Mouse (Mus musculus): ENCODE measurements at regions not wholly inside any gene's neighbourhood (a gene's known extent, or its start where the extent isn't known, plus 50 kb on each side); places are given as distances from the start of the nearest gene placed in this dataset.
"Not testable (repeated sequence)": the region's sequence is repeated elsewhere in the genome, so short reads cannot be mapped to it uniquely, and the experiment has no call there.

GRCm38 (mm10) chr11:25045339-25045738 is 967.5 kb downstream of the Bcl11a start:
- Histone ChIP-seq H3K27ac (ENCODE audit: low read length) (no peak overlapping the region), H3K4me2 (ENCODE audit: low read depth, low read length) (no peak overlapping the region), H3K9me3 (ENCODE audit: control insufficient read depth, low read length) (no peaks in the 10 kb centered on the region), H3K9ac (ENCODE audit: low read length) (no peak overlapping the region), H3K27me3 (ENCODE audit: control insufficient read depth, insufficient read depth, low read depth, low read length) (no peaks in the 10 kb centered on the region), H3K36me3 (ENCODE audit: control insufficient read depth, insufficient read depth, low read length) (no peaks in the 10 kb centered on the region), H3K4me3 (ENCODE audit: low read length) (no peak overlapping the region), H3K4me1 (replicated peaks; ENCODE audit: control insufficient read depth, insufficient read depth, low read length) (no peaks in the 10 kb centered on the region)
- no peak for ATAC-seq (ENCODE audit: low read depth)
- WGBS: 42% methylated on average over 3 of the region's 3 CpGs

DNA sequence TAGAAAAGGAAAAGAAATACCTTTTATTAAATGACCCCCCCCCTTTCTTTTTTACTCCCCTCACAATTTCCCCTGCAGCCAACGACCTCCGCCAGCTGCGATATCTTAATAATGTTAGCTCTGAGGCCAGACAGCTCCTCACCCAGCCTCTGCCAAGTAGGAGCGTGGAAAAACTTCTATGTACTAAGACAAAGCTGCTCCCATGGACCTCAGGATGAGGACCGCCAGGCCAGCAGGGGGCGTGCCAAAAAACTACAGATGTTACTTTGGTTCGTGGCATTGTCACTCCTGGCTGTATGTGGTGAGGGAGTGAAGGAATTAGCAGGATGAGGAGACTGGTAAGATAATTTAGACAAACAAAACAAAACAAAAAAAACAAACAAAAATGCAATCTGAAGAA is 968.1 kb downstream of the Bcl11a start:
- Histone ChIP-seq H3K4me3 (ENCODE audit: low read length) (no peak overlapping the region), H3K27ac (ENCODE audit: low read length) (no peak overlapping the region), H3K27me3 (ENCODE audit: control insufficient read depth, insufficient read depth, low read depth, low read length) (no peaks in the 10 kb centered on the region), H3K4me2 (ENCODE audit: low read depth, low read length) (no peak overlapping the region), H3K9ac (ENCODE audit: low read length) (no peak overlapping the region), H3K36me3 (ENCODE audit: control insufficient read depth, insufficient read depth, low read length) (no peaks in the 10 kb centered on the region), H3K9me3 (ENCODE audit: control insufficient read depth, low read length) (no peaks in the 10 kb centered on the region), H3K4me1 (replicated peaks; ENCODE audit: control insufficient read depth, insufficient read depth, low read length) (no peaks in the 10 kb centered on the region)
- 52% methylated on average over 7 of the region's 7 CpGs for WGBS
- no peak for ATAC-seq (ENCODE audit: low read depth)

- WGBS: 64% methylated on average over 2 of the region's 2 CpGs
- Histone ChIP-seq H3K4me2 (ENCODE audit: low read depth, low read length) (no peak overlapping the region), H3K9me3 (ENCODE audit: control insufficient read depth, low read length) (no peaks in the 10 kb centered on the region), H3K36me3 (ENCODE audit: control insufficient read depth, insufficient read depth, low read length) (no peaks in the 10 kb centered on the region), H3K27ac (ENCODE audit: low read length) (no peak overlapping the region), H3K4me3 (ENCODE audit: low read length) (no peak overlapping the region), H3K27me3 (ENCODE audit: control insufficient read depth, insufficient read depth, low read depth, low read length) (no peaks in the 10 kb centered on the region), H3K4me1 (replicated peaks; ENCODE audit: control insufficient read depth, insufficient read depth, low read length) (peaks cover 3% of the 10 kb centered on the region), H3K9ac (ENCODE audit: low read length) (no peak overlapping the region)
- ATAC-seq (ENCODE audit: low read depth): no peak
These were observed 977.8 kb downstream of the Bcl11a start for GRCm38 (mm10) chr11:25055698-25056097.

DNA sequence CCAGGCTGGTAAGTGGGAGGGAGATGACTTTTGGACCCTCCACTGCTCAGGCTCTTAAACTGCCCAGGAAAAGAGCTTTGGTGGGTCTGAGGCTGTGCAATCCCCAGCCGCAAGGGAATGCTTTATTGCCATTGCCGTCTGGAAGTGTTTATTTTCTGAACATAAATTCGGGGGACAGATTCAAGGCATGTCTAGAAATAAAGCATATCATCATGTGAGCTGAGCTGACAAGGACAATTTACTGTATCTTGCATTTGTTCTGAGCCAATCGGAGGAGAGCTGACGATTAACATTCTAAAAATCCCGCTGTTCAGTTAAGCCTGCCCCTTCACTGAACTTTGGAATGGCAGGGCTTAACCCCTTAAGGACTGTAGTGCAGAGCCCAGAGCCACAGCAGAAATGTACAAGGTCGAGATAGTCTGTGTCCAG is 979.3 kb downstream of the Bcl11a start:
- Histone ChIP-seq H3K9me3 (ENCODE audit: control insufficient read depth, low read length) (no peaks in the 10 kb centered on the region), H3K27me3 (ENCODE audit: control insufficient read depth, insufficient read depth, low read depth, low read length) (no peaks in the 10 kb centered on the region), H3K36me3 (ENCODE audit: control insufficient read depth, insufficient read depth, low read length) (no peaks in the 10 kb centered on the region), H3K4me2 (ENCODE audit: low read depth, low read length) (peak overlapping the region; percentile 29; the same call in 1 of the 2 replicates), H3K4me1 (replicated peaks; ENCODE audit: control insufficient read depth, insufficient read depth, low read length) (peaks cover 3% of the 10 kb centered on the region), H3K4me3 (ENCODE audit: low read length) (no peak overlapping the region), H3K27ac (ENCODE audit: low read length) (no peak overlapping the region), H3K9ac (ENCODE audit: low read length) (no peak overlapping the region)
- ATAC-seq (ENCODE audit: low read depth): peak; percentile 86
- WGBS: 3% methylated on average over 7 of the region's 7 CpGs

DNA sequence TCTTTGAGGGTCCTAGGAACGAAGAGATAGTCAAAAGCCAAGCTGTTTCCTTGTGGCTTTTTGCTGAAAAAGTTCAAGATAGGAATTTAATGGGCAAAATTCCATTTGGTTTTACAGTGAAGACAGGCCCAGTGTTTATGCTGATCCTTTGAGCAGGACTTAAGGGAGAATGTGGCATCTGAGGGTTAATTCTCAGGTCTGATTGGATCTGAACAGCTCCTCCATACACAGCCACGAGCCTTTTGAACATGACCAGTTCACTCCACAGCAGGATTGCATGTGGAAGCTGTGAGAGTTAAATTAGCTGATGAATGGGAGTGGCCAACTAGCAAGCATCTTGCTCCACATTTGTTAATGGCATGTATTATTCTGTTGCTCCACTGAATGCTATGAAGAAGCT is 979.7 kb downstream of the Bcl11a start:
- Histone ChIP-seq H3K9ac (ENCODE audit: low read length) (no peak overlapping the region), H3K4me2 (ENCODE audit: low read depth, low read length) (no peak overlapping the region), H3K27ac (ENCODE audit: low read length) (no peak overlapping the region), H3K9me3 (ENCODE audit: control insufficient read depth, low read length) (no peaks in the 10 kb centered on the region), H3K27me3 (ENCODE audit: control insufficient read depth, insufficient read depth, low read depth, low read length) (no peaks in the 10 kb centered on the region), H3K4me3 (ENCODE audit: low read length) (no peak overlapping the region), H3K4me1 (replicated peaks; ENCODE audit: control insufficient read depth, insufficient read depth, low read length) (peaks cover 3% of the 10 kb centered on the region), H3K36me3 (ENCODE audit: control insufficient read depth, insufficient read depth, low read length) (no peaks in the 10 kb centered on the region)
- ATAC-seq (ENCODE audit: low read depth): peak; percentile 38; the same call in 1 of the 2 replicates
- WGBS: 12% methylated on average over 2 of the region's 2 CpGs

DNA sequence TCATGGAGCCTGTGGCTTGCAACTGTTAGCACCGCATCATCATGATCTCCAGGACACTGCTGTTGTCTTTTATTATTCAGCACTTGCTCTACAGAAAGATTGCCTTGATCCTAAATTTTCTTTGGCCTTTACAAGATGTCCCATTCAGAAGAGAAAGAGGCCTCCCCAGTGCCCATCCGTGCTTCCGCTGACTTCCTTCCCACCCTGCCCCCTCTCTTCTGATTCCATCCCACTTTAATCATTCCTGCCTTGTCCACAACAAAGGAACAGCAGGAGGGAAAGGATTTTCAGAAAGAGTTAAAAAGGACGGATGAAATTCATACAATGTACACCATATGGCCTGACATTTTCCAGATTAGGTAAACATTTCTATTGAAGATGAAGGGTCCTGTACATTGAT is 985.2 kb downstream of the Bcl11a start:
- Histone ChIP-seq H3K27ac (ENCODE audit: low read length) (no peak overlapping the region), H3K4me2 (ENCODE audit: low read depth, low read length) (no peak overlapping the region), H3K9me3 (ENCODE audit: control insufficient read depth, low read length) (no peaks in the 10 kb centered on the region), H3K9ac (ENCODE audit: low read length) (no peak overlapping the region), H3K36me3 (ENCODE audit: control insufficient read depth, insufficient read depth, low read length) (no peaks in the 10 kb centered on the region), H3K4me1 (replicated peaks; ENCODE audit: control insufficient read depth, insufficient read depth, low read length) (peaks cover 4% of the 10 kb centered on the region; the same call in 1 of the 2 replicates), H3K27me3 (ENCODE audit: control insufficient read depth, insufficient read depth, low read depth, low read length) (no peaks in the 10 kb centered on the region), H3K4me3 (ENCODE audit: low read length) (no peak overlapping the region)
- 38% methylated on average over 4 of the region's 4 CpGs for WGBS
- ATAC-seq (ENCODE audit: low read depth): no peak

DNA sequence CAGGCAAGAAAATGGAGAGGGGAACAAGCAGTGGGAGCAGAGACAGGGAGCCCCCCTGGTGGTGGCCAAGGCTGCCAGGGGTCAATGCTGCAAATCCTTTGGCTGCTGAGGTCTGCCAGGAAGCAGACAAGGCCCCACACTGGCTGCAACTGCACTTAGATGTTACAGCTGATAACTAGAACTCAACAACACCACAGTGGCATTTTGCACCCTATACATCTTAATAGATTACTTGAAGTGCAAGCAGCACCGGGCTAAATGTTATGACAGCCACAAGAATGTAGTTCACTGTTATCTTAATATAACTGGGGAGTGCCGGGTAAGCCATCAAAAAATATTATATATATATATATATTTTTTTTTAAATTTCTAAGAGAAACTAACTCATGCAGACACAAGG is 986.1 kb downstream of the Bcl11a start:
- no peaks in the 10 kb centered on the region for H3K27me3 ChIP-seq (ENCODE audit: control insufficient read depth, insufficient read depth, low read depth, low read length)
- H3K4me3 ChIP-seq (ENCODE audit: low read length): no peak overlapping the region
- ATAC-seq (ENCODE audit: low read depth): peak; percentile 45; the same call in 1 of the 2 replicates
- no peak overlapping the region for H3K27ac ChIP-seq (ENCODE audit: low read length)
- H3K9ac ChIP-seq (ENCODE audit: low read length): no peak overlapping the region
- 30% methylated on average over 2 of the region's 2 CpGs for WGBS
- H3K36me3 ChIP-seq (ENCODE audit: control insufficient read depth, insufficient read depth, low read length): no peaks in the 10 kb centered on the region
- H3K4me1 ChIP-seq (replicated peaks; ENCODE audit: control insufficient read depth, insufficient read depth, low read length): peaks cover 4% of the 10 kb centered on the region; the same call in 1 of the 2 replicates
- H3K9me3 ChIP-seq (ENCODE audit: control insufficient read depth, low read length): no peaks in the 10 kb centered on the region
- H3K4me2 ChIP-seq (ENCODE audit: low read depth, low read length): no peak overlapping the region

DNA sequence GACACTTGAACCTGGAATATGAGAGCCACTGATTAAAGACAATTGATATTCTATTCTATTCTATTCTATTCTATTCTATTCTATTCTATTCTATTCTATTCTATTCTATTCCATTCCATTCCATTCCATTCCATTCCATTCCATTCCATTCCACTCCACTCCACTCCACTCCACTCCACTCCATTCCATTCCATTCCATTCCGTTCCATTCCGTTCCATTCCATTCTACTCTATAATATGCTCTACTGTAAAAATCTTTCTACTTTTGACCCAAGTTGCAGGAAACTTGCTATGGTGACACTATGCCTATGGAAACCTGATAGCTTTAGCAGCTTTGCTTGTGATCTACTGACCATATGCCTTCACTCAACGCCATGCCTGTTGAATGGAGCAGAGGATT is 1022.1 kb downstream of the Bcl11a start:
- H3K4me1 ChIP-seq (replicated peaks; ENCODE audit: control insufficient read depth, insufficient read depth, low read length); H3K36me3 ChIP-seq (ENCODE audit: control insufficient read depth, insufficient read depth, low read length); ATAC-seq (ENCODE audit: low read depth); H3K4me2 ChIP-seq (ENCODE audit: low read depth, low read length); H3K9me3 ChIP-seq (ENCODE audit: control insufficient read depth, low read length); H3K27me3 ChIP-seq (ENCODE audit: control insufficient read depth, insufficient read depth, low read depth, low read length); H3K4me3 ChIP-seq (ENCODE audit: low read length); H3K27ac ChIP-seq (ENCODE audit: low read length); H3K9ac ChIP-seq (ENCODE audit: low read length): not testable (repeated sequence)
- WGBS: 87% methylated on average over 3 of the region's 3 CpGs

- H3K27me3 ChIP-seq (ENCODE audit: control insufficient read depth, insufficient read depth, low read depth, low read length): no peaks in the 10 kb centered on the region
- no peaks in the 10 kb centered on the region for H3K9me3 ChIP-seq (ENCODE audit: control insufficient read depth, low read length)
- WGBS: 34% methylated on average over 8 of the region's 8 CpGs
- no peak for ATAC-seq (ENCODE audit: low read depth)
- H3K36me3 ChIP-seq (ENCODE audit: control insufficient read depth, insufficient read depth, low read length): no peaks in the 10 kb centered on the region
- H3K4me1 ChIP-seq (replicated peaks; ENCODE audit: control insufficient read depth, insufficient read depth, low read length): no peaks in the 10 kb centered on the region
- no peak overlapping the region for H3K4me3 ChIP-seq (ENCODE audit: low read length)
- H3K27ac ChIP-seq (ENCODE audit: low read length): no peak overlapping the region
- no peak overlapping the region for H3K9ac ChIP-seq (ENCODE audit: low read length)
- H3K4me2 ChIP-seq (ENCODE audit: low read depth, low read length): no peak overlapping the region
These were observed 1026.6 kb downstream of the Bcl11a start for GRCm38 (mm10) chr11:25104432-25104831.

DNA sequence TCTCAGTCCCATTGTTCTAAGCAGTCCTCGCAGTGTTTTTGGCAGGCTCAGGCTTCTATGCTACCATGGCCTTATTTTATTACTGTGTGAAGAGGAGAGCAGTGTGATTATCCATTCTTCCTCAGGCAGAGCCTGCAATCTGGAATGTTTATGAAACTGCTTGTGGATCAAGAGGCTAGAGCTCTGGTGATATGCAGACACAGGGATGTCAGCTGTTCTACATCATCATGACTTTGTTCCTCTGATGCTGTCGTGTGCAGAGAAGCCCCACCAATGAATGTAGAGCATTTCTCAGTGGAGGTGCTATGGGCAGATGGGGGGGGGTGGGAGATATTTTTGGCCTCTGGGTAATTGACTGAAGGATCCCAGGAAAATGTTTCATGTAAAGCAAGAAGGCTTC is 1046.6 kb downstream of the Bcl11a start:
- Histone ChIP-seq H3K36me3 (ENCODE audit: control insufficient read depth, insufficient read depth, low read length) (no peaks in the 10 kb centered on the region), H3K27me3 (ENCODE audit: control insufficient read depth, insufficient read depth, low read depth, low read length) (no peaks in the 10 kb centered on the region), H3K27ac (ENCODE audit: low read length) (no peak overlapping the region), H3K4me2 (ENCODE audit: low read depth, low read length) (no peak overlapping the region), H3K4me3 (ENCODE audit: low read length) (no peak overlapping the region), H3K9me3 (ENCODE audit: control insufficient read depth, low read length) (no peaks in the 10 kb centered on the region), H3K9ac (ENCODE audit: low read length) (no peak overlapping the region), H3K4me1 (replicated peaks; ENCODE audit: control insufficient read depth, insufficient read depth, low read length) (no peaks in the 10 kb centered on the region)
- ATAC-seq (ENCODE audit: low read depth): no peak
- 26% methylated on average over 2 of the region's 2 CpGs for WGBS

Measured in lung, embryonic 16.5 days (tissue).